Mouse (Mus musculus) thymus, postnatal 14 days (tissue): ENCODE measurements around the gene Smok2a.
"Not testable (repeated sequence)": the region's sequence is repeated elsewhere in the genome, so short reads cannot be mapped to it uniquely, and the experiment has no call there.

ENCODE experiments used
- DNase-seq: peaks from one replicate; pipeline ENCODE4 v3.0.0; 2021

Smok2a gene

DNA sequence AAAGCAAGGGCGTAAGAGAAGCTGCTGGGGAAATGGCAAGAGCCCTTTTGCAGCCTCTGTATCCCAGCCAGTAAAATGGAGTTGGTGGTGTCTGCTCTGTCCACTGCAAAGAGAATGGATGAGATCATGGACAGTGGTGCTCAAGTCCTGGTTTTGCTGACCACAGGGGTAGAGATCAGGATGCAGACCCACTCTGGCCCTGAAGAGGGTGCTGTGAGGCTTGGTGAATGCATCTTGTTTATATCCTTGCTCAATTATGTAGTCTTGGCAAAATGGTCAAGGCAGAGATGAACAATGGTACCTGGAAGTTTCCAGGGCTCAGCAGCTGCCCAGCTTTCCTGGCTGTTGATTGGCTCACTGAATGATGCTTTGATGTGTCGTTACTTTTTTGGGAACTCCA is 5.4 kb upstream of the Smok2a start:
- no peak for DNase-seq

GRCm38 (mm10) chr17:13221921-13222320 is 933 bp downstream of the Smok2a start:
- not testable (repeated sequence) for DNase-seq

DNA sequence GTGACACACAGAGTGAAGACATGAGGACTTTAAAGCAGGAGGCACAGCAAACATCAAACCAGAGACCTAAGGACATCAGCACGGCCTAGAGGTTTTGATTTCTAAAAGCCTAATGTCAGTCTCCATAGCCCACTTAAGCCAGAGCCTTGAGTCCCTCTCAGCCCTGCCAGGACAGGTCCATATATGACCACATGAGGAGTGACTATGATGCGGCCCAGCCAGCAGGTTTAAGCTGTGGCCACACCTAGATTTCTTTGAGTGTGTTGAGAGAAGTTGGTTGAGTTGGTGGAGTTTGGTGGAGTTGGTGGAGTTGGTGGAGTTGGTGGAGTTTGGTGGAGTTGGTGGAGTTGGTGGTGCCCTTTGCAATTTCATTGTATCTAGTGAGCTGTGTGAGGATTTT is 9.0 kb downstream of the Smok2a start, which contains the start of gene Smok2b:
Gene Smok2b, plus strand, starts transcription at position 301 of the 400 bp plus-strand sequence.
- not testable (repeated sequence) for DNase-seq

DNA sequence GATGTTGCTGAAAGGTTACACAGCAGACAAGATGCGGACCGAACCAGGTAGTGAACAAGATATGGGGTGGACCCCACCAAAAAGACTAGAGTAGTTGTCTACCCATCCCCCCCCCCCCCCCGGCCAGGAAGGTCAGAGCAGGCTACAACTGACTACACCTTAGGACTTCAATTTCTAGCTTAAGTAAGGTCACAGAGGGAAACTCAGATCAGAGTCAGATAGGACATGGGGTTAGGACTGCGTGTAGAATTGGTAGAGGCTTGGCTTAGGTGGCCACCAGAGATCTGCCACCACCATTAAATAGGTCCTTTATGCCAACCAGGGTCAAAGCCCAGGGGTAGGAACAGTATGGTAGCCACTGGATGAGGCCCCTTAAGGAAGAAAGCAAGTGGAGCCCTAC is 18.5 kb downstream of the Smok2a start:
- DNase-seq: not testable (repeated sequence)

- DNase-seq: not testable (repeated sequence)
These were observed 20.1 kb downstream of the Smok2a start for GRCm38 (mm10) chr17:13240807-13241727.

- DNase-seq: not testable (repeated sequence)
These were observed 33.8 kb downstream of the Smok2a start for GRCm38 (mm10) chr17:13254786-13255185.
